Mouse (Mus musculus) limb, embryonic 14.5 days (tissue): ENCODE data around the gene Sfmbt1. TPM values are rescaled to one million over a fixed set of nuclear protein-coding genes. Genes with fewer than 3 reads are reported as not detected.

Experiments used
- ATAC-seq: fragments of 200-750 bp; cut with Nextera tagmentation; 2 replicates; pipeline ENCODE4 v1.8.0; 2017; ENCODE audit warnings: low read depth, moderate number of reproducible peaks, moderate TSS enrichment; ENCODE audit not compliant: low FRiP score
- DNase-seq: peaks from one replicate; pipeline ENCODE4 v3.0.0-alpha.2; 2015; ENCODE audit warnings: low spot score
- H3K27ac ChIP-seq: fragments of 300-500 bp; sonication (generic); replicated peaks from 2 replicates; pipeline ENCODE4 v1.5.1; 2014; ENCODE audit warnings: low read depth, mild to moderate bottlenecking, low read length, moderate library complexity, mixed read lengths
- H3K27me3 ChIP-seq: fragments of 300-500 bp; sonication (generic); 2 replicates; pipeline ENCODE4 v1.6.1; 2014; ENCODE audit warnings: low read length, mixed read lengths; ENCODE audit not compliant: control insufficient read depth, insufficient read depth
- H3K36me3 ChIP-seq: fragments of 300-500 bp; sonication (generic); 2 replicates; pipeline ENCODE4 v1.6.1; 2014; ENCODE audit warnings: mild to moderate bottlenecking, low read length, moderate library complexity, mixed read lengths; ENCODE audit not compliant: control insufficient read depth, insufficient read depth
- H3K4me1 ChIP-seq: fragments of 300-500 bp; sonication (generic); 2 replicates; pipeline ENCODE4 v1.6.1; 2014; ENCODE audit warnings: antibody characterized with exemption, low read length, mixed read lengths; ENCODE audit not compliant: control insufficient read depth, insufficient read depth
- H3K4me2 ChIP-seq: fragments of 300-500 bp; sonication (generic); replicated peaks from 2 replicates; pipeline ENCODE4 v1.6.1; 2014; ENCODE audit warnings: low read depth, mild to moderate bottlenecking, low read length, moderate library complexity; ENCODE audit not compliant: severe bottlenecking
- H3K4me3 ChIP-seq: fragments of 300-500 bp; sonication (generic); replicated peaks from 2 replicates; pipeline ENCODE4 v1.5.1; 2014; ENCODE audit warnings: low read length
- H3K9ac ChIP-seq: fragments of 300-500 bp; sonication (generic); 2 replicates; pipeline ENCODE4 v1.6.1; 2014; ENCODE audit warnings: mild to moderate bottlenecking, low read depth, low read length, moderate library complexity; ENCODE audit not compliant: severe bottlenecking
- H3K9me3 ChIP-seq: fragments of 300-500 bp; sonication (generic); 2 replicates; pipeline ENCODE4 v1.6.1; 2016; ENCODE audit warnings: low read length; ENCODE audit not compliant: control insufficient read depth
- POLR2A ChIP-seq: fragments of 200-500 bp; IDR thresholded peaks from 2 replicates; pipeline ENCODE4 v1.8.0; 2012; ENCODE audit warnings: inconsistent platforms, mild to moderate bottlenecking, moderate library complexity, borderline replicate concordance; ENCODE audit not compliant: insufficient read depth, insufficient read length; ENCODE audit errors: extremely low read depth
- WGBS: fragments of 180-500 bp; shearing (Covaris S2); extraction: QIAGEN DNeasy Blood & Tissue Kit; methylation state at CpG from one replicate; pipeline ENCODE4 v1.1.7; 2014; 5-methylcytosine and 5-hydroxymethylcytosine counted together
- polyA plus RNA-seq, 2 experiments: library from polyadenylated mRNA; depleted of rRNA in 1 of 2; stranded (reverse) in 1 of 2; unstranded in 1 of 2; fragments of >200 nt; fragmentation: Nextera tagmentation in 1 of 2; extraction: Ambion mirVana in 1 of 2; gene quantifications; 2 replicates each; pipeline versions ENCODE4 v1.2.1 to v1.2.3; 2012 to 2014

The Sfmbt1 gene
- polyA plus RNA-seq, 2 experiments = 7.7 to 14.0 TPM

DNA sequence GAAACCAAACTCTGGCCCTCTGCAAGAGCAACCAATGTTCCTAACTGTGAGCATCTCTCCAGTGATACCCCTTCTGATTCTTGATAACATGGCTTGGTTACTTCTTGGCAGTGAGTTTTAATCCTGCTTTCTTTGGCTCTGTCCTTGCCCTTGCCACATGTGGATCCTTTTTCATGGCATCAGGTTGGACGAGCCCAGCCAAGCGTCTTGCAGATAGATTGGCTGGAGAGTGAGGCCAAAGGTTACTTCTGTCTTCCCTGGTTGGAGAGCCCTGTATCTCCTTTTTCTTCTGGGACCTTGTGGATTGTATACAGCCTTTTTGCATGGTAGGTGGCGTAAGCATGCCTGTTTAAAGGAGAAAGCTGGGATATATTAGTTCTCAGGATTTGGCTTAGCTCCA lies 129.1 kb downstream of the Sfmbt1 start:
- 88% methylated on average over 3 of the region's 3 CpGs for WGBS
- no peak for ATAC-seq
- peaks cover 1% of the 10 kb centered on the region; the same call in 1 of the 2 replicates for H3K36me3 ChIP-seq

DNA sequence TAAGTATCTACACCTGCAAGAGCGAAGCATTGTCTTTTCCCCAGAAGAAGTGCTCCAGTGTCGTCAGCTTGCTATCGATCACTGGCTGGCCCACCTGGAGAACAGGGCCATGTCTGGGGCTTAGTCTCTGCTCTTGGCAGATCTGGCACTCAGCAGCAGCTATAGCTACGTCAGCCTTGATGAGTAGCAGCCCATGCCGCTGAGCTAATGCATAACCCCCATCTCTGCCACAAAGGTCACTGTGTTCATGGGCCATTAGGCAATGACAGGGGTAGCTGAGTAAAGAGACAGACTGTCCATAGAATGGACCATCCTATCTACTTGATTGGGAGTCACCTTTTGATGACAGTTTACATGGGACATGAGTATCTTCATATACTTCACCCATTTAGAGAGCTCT lies 135.9 kb downstream of the Sfmbt1 start:
- Histone ChIP-seq H3K9ac (no peak overlapping the region), H3K36me3 (no peaks in the 10 kb centered on the region), H3K27ac (no peak overlapping the region), H3K4me1 (no peaks in the 10 kb centered on the region), H3K4me2 (no peak overlapping the region), H3K9me3 (no peaks in the 10 kb centered on the region), H3K27me3 (no peaks in the 10 kb centered on the region), H3K4me3 (no peak overlapping the region)
- TF ChIP-seq POLR2A = no peak
- DNase-seq = no peak
- WGBS = 95% methylated on average over 5 of the region's 5 CpGs
- ATAC-seq = no peak

More for the DNA sequence above, 129.1 kb downstream of the Sfmbt1 start:
- TF ChIP-seq POLR2A = no peak
- Histone ChIP-seq H3K4me1 (no peaks in the 10 kb centered on the region), H3K27me3 (no peaks in the 10 kb centered on the region), H3K9ac (no peak overlapping the region), H3K27ac (no peak overlapping the region), H3K9me3 (no peaks in the 10 kb centered on the region), H3K4me2 (no peak overlapping the region), H3K4me3 (no peak overlapping the region)
- DNase-seq = no peak

DNA sequence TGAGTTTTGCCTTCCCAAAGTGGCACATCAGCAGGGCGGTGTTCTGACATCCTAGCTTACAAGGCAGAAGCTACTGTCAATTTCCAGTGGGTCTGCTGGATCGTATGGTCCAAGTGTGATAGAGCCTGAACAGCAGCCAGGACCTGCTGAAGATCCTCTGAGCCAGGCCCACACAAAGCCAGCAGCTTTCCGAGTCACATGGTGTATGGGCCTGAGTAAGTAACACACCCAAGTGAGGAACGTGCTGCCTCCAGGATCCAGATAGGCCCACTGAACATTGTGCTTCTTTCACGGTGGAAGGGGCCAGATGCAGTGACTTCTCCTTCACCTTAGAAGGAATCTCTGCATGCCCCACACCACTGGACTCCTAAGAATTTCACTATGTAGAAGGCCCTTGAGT lies 137.7 kb downstream of the Sfmbt1 start:
- Histone ChIP-seq H3K36me3 (no peaks in the 10 kb centered on the region), H3K4me1 (no peaks in the 10 kb centered on the region), H3K9ac (no peak overlapping the region), H3K9me3 (no peaks in the 10 kb centered on the region), H3K4me2 (no peak overlapping the region), H3K27ac (no peak overlapping the region), H3K4me3 (no peak overlapping the region), H3K27me3 (no peaks in the 10 kb centered on the region)
- no peak for TF ChIP-seq POLR2A
- DNase-seq (no peak), ATAC-seq (no peak)
- 96% methylated on average over 5 of the region's 5 CpGs for WGBS

DNA sequence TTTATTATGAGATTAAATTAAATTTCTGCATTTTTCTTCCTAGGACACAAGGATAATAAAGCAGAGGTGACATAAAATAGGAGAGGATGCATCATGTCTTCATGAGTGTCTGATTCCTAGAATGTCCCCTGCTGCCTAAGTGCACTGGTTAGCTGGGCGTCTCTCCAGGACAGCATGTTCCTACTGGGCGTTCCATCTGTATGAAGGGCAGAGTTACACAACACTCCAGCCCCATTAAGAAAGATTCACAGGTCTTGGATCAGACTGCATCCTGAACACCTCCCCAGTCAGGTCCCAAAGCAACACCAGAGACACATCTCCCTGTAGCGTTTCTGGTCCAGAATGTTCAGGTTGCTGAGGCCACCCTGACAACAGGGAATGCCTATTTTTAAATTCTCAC lies 140.7 kb downstream of the Sfmbt1 start:
- Histone ChIP-seq H3K27me3 (no peaks in the 10 kb centered on the region), H3K9ac (no peak overlapping the region), H3K4me2 (no peak overlapping the region), H3K27ac (no peak overlapping the region), H3K4me3 (no peak overlapping the region), H3K4me1 (no peaks in the 10 kb centered on the region), H3K9me3 (no peaks in the 10 kb centered on the region), H3K36me3 (no peaks in the 10 kb centered on the region)
- no peak for TF ChIP-seq POLR2A
- 94% methylated on average over 3 of the region's 3 CpGs for WGBS
- no peak for DNase-seq
- no peak for ATAC-seq

DNA sequence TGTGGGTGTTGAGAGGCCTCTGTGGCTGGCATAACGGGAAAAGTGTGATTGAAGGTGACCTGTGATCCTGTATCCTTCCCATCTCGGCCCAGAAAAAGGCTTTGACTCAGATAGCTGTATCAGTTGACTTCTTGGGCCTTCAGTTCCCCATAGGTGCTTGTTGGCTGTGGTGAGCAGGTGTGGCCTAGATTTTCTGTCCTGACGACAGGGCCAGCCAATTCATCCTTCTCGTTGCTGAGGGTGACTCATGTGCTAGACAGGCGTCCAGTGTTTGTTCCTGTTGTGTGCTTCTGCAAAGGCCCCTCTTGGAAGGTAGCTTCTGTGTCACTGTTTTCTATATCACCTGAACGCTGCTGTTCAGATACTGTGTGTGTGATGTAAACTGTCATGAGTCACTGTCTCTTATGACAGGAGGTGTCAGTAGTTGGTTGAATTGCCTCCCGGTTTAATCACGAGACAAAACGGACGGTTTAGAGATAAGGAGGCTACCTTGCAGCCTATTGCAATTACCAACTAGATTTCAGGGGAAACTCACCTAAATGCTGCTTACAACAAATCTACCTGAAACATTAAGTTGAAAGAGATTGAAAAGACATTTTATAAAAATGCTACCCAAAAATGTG lies 142.3 kb downstream of the Sfmbt1 start:
- H3K27me3 ChIP-seq = no peaks in the 10 kb centered on the region
- no peak overlapping the region for H3K27ac ChIP-seq
- no peaks in the 10 kb centered on the region for H3K4me1 ChIP-seq
- DNase-seq (no peak), ATAC-seq (no peak)
- no peak overlapping the region for H3K4me3 ChIP-seq
- no peaks in the 10 kb centered on the region for H3K9me3 ChIP-seq
- no peak overlapping the region for H3K4me2 ChIP-seq
- H3K9ac ChIP-seq = no peak overlapping the region
- no peak for TF ChIP-seq POLR2A
- 89% methylated on average over 10 of the region's 10 CpGs for WGBS
- no peaks in the 10 kb centered on the region for H3K36me3 ChIP-seq
